Mouse (Mus musculus) cerebellum, adult 18-20 months (tissue): ENCODE measurements at regions not wholly inside any gene's neighbourhood (a gene's known extent, or its start where the extent isn't known, plus 50 kb on each side); places are given as distances from the start of the nearest gene placed in this dataset.

ENCODE experiments used
- DNase-seq, 2 experiments: peaks; one replicate each; pipeline ENCODE4 v3.0.0; 2021

GRCm38 (mm10) chr13:101824962-101825361 is 56.9 kb upstream of the Pik3r1 start:
- no peak for DNase-seq

- DNase-seq, result no peak
These were observed 64.0 kb upstream of the Pik3r1 start for GRCm38 (mm10) chr13:101831872-101832629.

DNA sequence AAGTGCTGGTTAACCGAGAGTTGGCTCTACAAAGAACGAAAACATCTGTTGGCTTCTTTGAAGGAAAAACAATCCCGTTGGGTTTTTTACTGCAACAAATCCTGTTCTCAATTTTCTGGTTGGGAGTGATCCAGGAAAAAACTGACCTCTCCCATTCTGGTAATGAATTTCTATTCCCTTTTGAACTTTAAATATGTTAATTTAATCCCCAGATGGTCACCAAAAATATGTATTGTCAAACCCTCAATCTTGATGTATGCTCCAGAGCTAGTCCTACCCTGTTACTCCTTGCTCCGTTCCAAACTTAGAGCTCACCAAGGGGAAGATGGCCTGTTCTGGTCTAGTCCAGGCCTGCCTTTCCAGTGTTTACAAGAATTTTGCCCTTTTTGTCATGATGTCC is 66.5 kb upstream of the Pik3r1 start:
- DNase-seq, result no peak

- DNase-seq, result no peak
These were observed 69.0 kb upstream of the Pik3r1 start for GRCm38 (mm10) chr13:101836992-101837391.

DNA sequence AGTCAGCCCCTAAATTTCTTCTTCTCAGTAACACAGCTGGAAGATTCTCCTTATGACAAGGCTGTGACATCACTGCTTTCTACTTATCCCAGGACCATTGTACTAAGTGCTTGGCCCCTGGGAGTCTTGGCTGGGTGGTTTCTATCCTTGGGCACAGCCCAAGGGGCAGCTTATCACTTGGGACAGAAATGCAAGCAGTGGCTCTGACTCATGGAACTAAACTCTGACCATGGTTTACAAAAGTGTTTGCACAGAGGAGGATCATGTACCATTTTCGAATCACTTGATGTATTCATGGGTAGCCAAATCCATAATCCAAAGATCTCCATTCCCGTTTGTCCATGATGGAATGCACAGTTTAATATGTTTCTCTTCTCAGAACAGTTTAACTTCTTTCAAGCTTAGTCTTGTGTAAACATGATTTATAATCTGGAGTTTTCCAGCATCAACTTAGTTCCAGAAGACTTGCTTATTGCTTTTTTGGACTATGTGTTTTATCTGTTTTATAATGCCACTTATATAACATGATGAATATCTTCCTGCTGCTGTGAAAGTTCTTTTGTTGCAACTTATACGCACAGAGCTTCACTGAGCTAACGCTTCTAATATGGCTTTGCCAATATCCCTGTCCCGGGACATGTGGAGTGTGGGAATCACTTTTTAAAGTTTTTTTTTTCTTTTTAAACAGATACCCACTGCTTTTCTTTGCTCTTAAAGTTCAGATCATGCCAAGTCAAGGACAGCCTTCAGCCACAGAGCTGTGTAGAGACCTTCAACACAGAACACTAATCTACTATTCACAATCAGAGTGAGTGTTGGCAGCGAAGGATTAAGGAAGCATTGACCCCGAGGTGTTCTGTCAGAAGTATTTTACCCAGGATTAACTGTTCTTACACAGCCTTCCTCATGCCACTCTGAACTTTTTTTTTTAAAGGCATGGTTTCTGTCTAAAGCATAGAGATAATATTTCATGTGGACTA is 76.7 kb upstream of the Pik3r1 start:
- DNase-seq, result no peak

GRCm38 (mm10) chr13:101846016-101846415 is 78.0 kb upstream of the Pik3r1 start:
- DNase-seq, result no peak

GRCm38 (mm10) chr13:101847879-101848600 is 80.0 kb upstream of the Pik3r1 start:
- no peak for DNase-seq

DNA sequence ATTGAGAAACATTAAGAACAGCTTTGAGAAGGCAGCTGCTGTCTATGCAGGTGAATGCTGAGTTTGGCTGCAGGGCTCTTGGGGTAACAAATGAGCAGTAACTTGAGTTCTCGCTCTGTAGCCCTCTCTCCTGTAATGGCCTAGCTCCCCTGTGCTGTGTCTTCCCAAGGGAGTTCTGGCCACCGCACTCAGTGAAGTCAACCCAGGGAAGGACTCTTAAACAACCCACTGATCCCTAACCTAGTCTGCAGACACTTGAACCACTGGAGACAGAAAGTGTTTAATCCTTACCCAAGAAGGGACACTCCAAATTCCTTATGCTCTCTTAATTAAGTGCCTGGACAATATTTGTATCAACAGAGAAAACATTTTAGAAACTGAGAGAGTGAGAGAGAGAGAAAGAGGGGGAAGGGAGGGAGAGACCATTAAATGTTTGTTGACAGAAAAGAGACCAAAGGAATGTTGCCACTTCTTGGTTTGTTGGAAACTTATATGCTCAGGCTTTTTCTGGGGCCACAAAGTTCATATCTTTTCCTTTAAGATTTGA is 80.7 kb upstream of the Pik3r1 start:
- no peak for DNase-seq

- no peak for DNase-seq
These were observed 81.4 kb upstream of the Pik3r1 start for GRCm38 (mm10) chr13:101849416-101849815.

DNA sequence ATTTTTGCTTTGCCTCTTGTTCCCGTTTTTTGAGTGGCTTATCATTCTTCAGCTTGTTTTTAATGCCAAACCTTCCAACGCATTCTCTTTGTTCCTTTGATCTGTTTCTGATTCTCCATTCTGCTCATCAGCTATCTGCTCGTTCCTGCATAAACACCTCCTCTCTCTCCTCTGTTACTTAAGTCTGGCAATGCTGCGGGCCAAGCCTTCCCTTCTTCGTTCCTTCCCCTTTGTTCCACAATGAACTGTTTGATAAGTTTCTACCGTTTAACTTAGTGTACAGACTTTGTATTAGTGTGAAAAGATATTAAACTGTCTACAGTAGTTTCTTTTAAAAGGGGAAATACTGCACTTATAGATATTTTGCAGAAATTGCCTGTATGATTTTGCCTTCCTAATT is 83.3 kb upstream of the Pik3r1 start:
- DNase-seq, result no peak

DNA sequence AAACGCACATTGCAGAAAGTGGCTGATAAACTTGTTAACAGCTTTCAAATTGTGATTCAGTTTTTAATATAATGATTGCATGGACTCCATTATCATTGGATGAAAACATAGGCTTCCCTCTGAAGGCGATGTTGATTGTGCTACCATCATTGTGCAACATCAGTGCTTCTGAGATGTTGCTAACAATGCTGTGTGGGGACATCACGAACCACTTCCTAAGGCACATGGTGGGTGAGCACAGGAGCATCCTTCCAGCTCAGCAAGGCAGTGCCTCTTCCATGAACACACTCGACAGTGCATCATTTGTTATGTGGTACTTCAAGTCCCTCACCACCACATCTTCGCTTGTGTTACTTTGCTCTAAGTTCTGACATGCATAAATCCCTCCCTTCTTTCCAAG is 84.9 kb upstream of the Pik3r1 start:
- DNase-seq, result no peak

DNA sequence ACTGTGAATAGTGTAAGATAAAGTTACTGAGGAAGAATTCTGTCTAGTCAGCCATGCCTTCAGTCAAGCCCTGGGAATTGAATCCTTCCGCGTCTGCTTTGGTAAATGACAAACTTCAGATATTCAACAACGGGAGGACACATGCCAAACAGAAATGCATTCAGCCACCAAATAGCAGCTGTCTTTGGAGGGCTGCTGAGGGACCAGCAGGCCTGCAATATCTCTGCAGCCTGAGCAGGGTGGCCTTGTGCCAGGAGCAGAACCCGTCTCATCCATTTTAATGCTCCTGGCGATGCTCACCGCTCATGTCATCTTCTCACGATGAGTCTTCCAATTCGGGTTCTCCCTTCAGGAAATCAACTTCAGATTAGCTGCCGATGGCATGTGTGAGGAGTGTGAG is 87.1 kb upstream of the Pik3r1 start:
- peak; percentile 11 to 15 for DNase-seq

DNA sequence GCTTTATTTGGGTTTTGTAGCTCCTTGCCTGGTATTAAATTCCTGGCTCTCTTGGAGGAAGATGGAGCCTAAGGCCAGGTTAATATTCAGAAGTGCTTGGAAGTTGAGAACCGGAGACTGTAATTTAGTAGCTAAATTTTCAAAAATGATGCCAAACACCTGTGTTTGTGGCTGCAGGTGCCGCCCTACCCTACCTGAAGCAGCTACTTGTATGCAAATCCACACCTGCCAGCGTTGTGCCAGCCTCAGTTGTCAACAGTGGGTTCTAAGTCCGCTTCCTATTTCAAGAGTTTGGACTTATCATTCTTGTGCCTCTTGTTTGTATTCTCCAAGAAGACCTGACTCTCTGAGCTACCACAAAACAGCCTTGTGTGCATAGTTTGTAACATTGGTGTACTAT is 92.7 kb upstream of the Pik3r1 start:
- no peak for DNase-seq

DNA sequence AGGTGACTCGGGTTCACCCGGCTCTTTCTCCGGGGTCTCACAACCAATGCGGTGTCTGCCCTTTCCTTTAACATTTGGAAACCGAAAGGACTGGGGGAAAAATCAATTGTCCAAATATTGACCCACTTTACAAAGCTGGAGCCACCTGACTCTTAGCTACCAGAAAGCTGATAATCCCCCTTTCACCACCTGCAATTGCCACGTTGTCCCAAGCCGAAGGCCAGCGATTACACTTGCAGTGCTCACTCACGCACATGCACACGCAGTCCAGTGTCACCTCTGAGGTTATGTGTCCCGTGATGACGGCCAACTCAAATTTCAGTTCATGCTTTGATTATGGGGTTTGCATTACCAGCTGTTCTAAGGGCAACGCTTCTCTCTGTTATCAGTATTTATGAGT is 94.0 kb upstream of the Pik3r1 start:
- no peak for DNase-seq

DNA sequence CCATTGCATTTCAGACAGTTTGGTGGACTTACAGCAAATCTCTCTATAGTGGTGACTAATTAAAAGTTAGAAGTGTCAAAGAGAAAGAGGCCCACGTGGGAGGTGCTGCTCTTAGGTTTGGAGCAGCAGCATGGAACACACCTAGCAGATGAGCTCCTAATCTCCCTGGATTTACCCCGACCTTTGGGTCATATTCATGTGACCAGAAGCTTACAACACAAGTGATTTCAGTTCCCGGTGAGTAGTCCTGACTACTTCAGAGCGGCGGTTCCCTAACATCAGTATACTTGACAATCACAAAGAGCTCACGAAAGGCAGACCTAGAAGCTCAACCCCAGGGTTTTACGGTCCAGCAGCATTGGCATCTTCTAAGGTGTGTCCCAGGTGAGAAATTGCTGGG is 95.0 kb upstream of the Pik3r1 start:
- no peak for DNase-seq

GRCm38 (mm10) chr13:101863602-101864001 is 95.6 kb upstream of the Pik3r1 start:
- DNase-seq, result no peak

DNA sequence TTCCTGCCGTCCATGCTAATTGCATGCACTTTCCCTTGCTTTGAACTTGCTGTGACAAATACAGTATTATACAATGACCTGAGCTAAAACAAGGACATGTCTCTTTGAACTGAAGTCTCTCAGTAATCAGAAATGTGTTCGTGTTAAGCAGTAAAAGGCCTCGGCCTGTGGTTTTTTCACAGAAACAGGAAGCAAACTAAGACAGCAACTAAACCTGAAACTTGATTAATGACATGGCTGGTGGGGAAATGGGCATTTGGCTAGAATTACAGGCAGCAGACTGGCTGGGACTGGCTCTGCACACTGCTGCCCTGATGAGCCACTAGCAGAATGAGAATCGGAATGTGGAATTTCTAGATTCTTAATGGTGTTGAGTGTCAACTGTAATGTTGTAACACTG is 98.8 kb upstream of the Pik3r1 start:
- no peak for DNase-seq

GRCm38 (mm10) chr13:101874761-101875160 is 106.7 kb upstream of the Pik3r1 start:
- DNase-seq, result no peak

DNA sequence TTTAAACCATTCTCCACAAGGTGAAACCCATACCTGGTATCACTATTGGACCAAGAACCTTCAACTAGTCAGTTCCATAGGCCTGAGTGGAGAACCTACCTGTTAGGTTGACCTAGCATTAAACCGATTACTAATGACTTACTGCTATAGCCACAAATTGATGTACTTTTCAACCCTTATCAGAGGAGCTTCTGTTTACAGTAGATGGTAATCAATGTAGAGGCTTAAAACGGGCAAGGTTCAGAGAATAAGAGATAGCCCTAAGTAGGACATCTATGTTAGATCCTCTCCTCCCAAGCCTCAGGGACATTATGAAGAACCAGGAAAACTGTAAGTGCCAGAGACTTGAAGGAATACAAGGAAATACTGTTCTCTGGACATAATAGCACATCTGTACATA is 108.1 kb upstream of the Pik3r1 start:
- no peak for DNase-seq

- no peak for DNase-seq
These were observed 108.6 kb upstream of the Pik3r1 start for GRCm38 (mm10) chr13:101876601-101877000.

GRCm38 (mm10) chr13:101878168-101878567 is 110.2 kb upstream of the Pik3r1 start:
- DNase-seq, result no peak

DNA sequence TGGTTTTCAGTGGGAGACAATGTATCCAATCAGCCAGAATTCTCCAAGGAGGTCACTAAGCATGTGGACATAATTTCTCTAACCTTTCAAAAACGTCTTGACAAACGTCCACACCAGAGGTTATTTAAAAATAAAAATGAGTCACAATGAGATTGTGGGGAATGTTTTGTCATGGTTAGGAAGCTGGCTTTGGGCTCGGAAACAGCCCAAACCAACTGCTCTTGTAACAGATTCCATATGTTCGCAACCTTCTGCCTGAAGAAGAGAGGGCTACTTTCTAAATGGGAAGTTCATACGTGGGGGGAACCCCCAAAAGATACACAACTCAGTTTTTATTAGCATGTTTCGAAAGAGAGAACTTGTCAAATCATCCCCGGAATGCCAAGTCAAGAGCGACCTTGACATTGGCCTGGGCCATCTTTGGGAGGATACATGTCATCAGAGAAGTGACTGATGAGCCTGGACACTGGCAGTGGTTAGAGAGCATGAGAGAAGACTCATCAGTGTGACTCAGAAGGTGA is 111.6 kb upstream of the Pik3r1 start:
- DNase-seq, result no peak

GRCm38 (mm10) chr13:101883177-101883576 is 115.2 kb upstream of the Pik3r1 start:
- DNase-seq, result no peak
